Mouse (Mus musculus) liver, embryonic 15.5 days (tissue): ENCODE measurements around the gene A930004D18Rik. TPM values are rescaled to one million over a fixed set of nuclear protein-coding genes. Genes with fewer than 3 reads are reported as not detected.
"Not testable (repeated sequence)": the region's sequence is repeated elsewhere in the genome, so short reads cannot be mapped to it uniquely, and the experiment has no call there.

ENCODE experiments used
- ATAC-seq: fragments of 200-750 bp; cut with Nextera tagmentation; 2 replicates; pipeline ENCODE4 v1.8.0; 2017; ENCODE audit warnings: moderate number of reproducible peaks, mild to moderate bottlenecking, moderate library complexity; ENCODE audit not compliant: insufficient read depth
- H3K27ac ChIP-seq: fragments of 300-500 bp; sonication (generic); replicated peaks from 2 replicates; pipeline ENCODE4 v1.5.1; 2015; ENCODE audit warnings: mild to moderate bottlenecking, inconsistent platforms
- H3K27me3 ChIP-seq: fragments of 300-500 bp; sonication (generic); 2 replicates; pipeline ENCODE4 v1.6.1; 2015; ENCODE audit warnings: mild to moderate bottlenecking, inconsistent platforms
- H3K36me3 ChIP-seq: fragments of 300-500 bp; sonication (generic); replicated peaks from 2 replicates; pipeline ENCODE4 v1.6.1; 2015; ENCODE audit warnings: moderate library complexity, mild to moderate bottlenecking, inconsistent platforms
- H3K4me1 ChIP-seq: fragments of 300-500 bp; sonication (generic); replicated peaks from 2 replicates; pipeline ENCODE4 v1.6.1; 2015; ENCODE audit warnings: inconsistent platforms
- H3K4me2 ChIP-seq: fragments of 300-500 bp; sonication (generic); 2 replicates; pipeline ENCODE4 v1.6.1; 2015; ENCODE audit warnings: moderate library complexity, mild to moderate bottlenecking, inconsistent platforms
- H3K4me3 ChIP-seq: fragments of 300-500 bp; sonication (generic); replicated peaks from 2 replicates; pipeline ENCODE4 v1.5.1; 2015; ENCODE audit warnings: mild to moderate bottlenecking, inconsistent platforms
- H3K9ac ChIP-seq: fragments of 300-500 bp; sonication (generic); 2 replicates; pipeline ENCODE4 v1.6.1; 2015; ENCODE audit warnings: moderate library complexity, mild to moderate bottlenecking, inconsistent platforms
- H3K9me3 ChIP-seq: fragments of 300-500 bp; sonication (generic); replicated peaks from 2 replicates; pipeline ENCODE4 v1.6.1; 2016; ENCODE audit warnings: inconsistent platforms
- WGBS: fragments of 180-500 bp; shearing (Covaris S2); methylation state at CpG from one replicate; pipeline ENCODE4 v1.1.7; 2015; ENCODE audit warnings: mixed read lengths; ENCODE audit not compliant: insufficient replicate concordance; 5-methylcytosine and 5-hydroxymethylcytosine counted together
- microRNA-seq: library from miRNA; unstranded; fragments of <30 nt; microRNA quantifications from one replicate; pipeline ENCODE4, GENCODE M21; 2016
- polyA plus RNA-seq: library from polyadenylated mRNA; unstranded; fragments of >200 nt; fragmentation: Nextera tagmentation; extraction: Ambion mirVana; gene quantifications from 2 replicates; pipeline ENCODE4 v1.2.1, GENCODE M21; 2015

Gene A930004D18Rik
- polyA plus RNA-seq, 1 experiment from 2014 or later = 1.4 TPM

DNA sequence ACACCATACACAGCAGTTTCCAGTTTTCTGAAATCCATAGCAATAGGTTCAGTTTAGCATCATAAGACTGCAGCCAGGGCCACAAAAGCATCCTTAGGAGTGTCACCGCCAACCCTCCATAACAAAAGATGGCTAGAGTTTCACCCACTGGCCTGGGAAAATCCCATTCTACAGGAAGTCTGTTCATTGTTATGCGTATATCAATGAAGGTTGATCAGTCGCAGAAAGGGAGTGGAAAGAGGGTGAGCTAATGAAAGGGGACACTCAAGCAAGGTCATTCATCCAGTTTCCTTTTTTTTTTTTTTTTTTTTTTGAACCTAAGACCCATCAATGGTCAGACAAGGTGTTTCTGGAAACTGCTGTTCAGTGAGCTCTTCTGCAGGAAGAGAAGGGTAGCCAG is 48.4 kb downstream of the A930004D18Rik start:
- Histone ChIP-seq H3K9me3 (no peaks in the 10 kb centered on the region), H3K4me2 (no peak overlapping the region), H3K4me1 (no peaks in the 10 kb centered on the region), H3K27ac (no peak overlapping the region), H3K9ac (no peak overlapping the region), H3K36me3 (no peaks in the 10 kb centered on the region), H3K27me3 (no peaks in the 10 kb centered on the region), H3K4me3 (no peak overlapping the region)
- WGBS = 71% methylated on average over 3 of the region's 3 CpGs
- ATAC-seq = no peak

DNA sequence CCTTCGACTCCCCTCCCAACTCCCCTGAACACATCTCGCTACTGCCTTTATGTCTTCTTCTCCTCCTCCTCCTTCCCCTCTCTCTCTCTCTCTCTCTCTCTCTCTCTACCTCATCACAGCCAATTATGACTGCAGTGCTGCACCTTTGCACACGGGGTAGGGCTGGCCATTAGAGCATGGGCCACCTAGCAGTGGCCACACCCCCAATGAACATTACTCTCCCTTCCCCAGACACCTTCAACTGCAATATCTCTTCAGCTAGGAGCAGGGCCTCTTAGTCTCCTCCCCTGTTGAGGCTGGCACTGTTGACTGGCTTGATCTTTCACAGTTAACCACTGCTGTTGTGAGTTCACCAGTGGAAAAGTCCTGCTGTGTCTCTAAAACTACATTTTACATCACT is 50.8 kb downstream of the A930004D18Rik start:
- H3K27me3 ChIP-seq = no peaks in the 10 kb centered on the region
- no peak overlapping the region for H3K4me2 ChIP-seq
- H3K4me1 ChIP-seq = no peaks in the 10 kb centered on the region
- no peak overlapping the region for H3K9ac ChIP-seq
- no peaks in the 10 kb centered on the region for H3K36me3 ChIP-seq
- no peak overlapping the region for H3K4me3 ChIP-seq
- H3K27ac ChIP-seq = no peak overlapping the region
- 70% methylated on average over 3 of the region's 3 CpGs for WGBS
- H3K9me3 ChIP-seq = no peaks in the 10 kb centered on the region
- no peak for ATAC-seq

DNA sequence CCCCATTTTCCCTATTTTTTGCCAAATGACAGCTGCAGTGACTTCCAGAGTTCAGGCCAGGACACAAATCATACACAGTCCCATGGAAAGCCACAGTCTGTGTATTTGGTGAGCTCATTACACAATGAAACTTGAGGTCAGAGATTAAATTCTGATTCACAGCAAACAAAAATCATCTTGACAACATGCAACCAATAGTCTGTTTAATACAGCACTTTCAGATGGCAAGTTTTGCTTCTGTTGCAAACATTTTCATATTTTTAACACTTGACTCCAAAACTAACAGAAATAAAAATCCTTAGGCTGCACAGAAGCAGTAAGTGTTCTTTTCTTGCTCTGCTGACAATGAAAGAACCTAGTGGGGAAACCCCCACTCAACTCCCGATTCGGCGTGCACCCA is 52.8 kb downstream of the A930004D18Rik start:
- WGBS = 86% methylated on average over 3 of the region's 3 CpGs
- H3K27ac ChIP-seq = no peak overlapping the region
- no peaks in the 10 kb centered on the region for H3K4me1 ChIP-seq
- no peak overlapping the region for H3K4me2 ChIP-seq
- H3K36me3 ChIP-seq = no peaks in the 10 kb centered on the region
- ATAC-seq = no peak
- no peaks in the 10 kb centered on the region for H3K27me3 ChIP-seq
- no peak overlapping the region for H3K4me3 ChIP-seq
- H3K9me3 ChIP-seq = no peaks in the 10 kb centered on the region
- no peak overlapping the region for H3K9ac ChIP-seq

DNA sequence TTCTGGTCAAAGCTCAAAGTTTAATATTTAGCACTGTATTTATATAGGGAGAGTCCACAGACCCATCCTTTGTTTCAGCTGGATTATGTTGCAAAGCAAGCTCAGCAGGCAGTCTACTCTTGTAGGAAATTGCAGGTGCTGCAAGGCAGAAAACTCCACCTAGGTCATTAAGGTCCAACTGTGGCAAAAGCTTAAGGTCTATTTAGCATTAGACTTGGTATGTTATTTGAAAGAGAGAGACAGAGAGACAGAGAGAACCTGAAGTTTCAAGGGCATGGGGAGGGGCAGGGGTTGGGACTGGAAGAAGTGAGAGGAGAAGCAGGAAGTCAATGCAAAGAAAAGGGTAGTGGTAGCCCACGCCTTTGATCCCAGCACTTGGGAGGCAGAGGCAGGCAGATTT is 54.8 kb downstream of the A930004D18Rik start:
- 42% methylated on average over 1 of the region's 1 CpGs for WGBS
- no peaks in the 10 kb centered on the region for H3K27me3 ChIP-seq
- ATAC-seq = no peak
- no peaks in the 10 kb centered on the region for H3K9me3 ChIP-seq
- no peaks in the 10 kb centered on the region for H3K36me3 ChIP-seq
- no peak overlapping the region for H3K4me2 ChIP-seq
- H3K4me1 ChIP-seq = no peaks in the 10 kb centered on the region
- no peak overlapping the region for H3K4me3 ChIP-seq
- H3K9ac ChIP-seq = no peak overlapping the region
- H3K27ac ChIP-seq = no peak overlapping the region

DNA sequence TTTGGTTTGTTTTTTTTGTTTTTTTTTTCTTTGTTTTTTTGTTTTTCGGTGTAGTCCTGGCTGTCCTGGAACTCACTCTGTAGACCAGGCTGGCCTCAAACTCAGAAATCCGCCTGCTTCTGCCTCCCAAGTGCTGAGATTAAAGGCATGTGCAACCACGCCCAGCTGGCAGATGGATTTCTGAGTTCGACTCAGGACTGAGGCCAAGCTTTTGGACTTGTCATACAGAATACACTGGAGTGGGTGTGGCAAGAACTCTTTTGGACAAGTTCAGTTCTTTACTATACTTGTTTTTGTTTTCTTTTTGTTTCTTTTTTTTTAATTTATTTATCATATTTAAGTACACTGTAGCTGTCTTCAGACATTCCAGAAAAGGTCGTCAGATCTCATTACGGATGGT is 58.8 kb downstream of the A930004D18Rik start:
- ATAC-seq = no peak
- 64% methylated on average over 6 of the region's 6 CpGs for WGBS
- H3K36me3 ChIP-seq = no peaks in the 10 kb centered on the region

DNA sequence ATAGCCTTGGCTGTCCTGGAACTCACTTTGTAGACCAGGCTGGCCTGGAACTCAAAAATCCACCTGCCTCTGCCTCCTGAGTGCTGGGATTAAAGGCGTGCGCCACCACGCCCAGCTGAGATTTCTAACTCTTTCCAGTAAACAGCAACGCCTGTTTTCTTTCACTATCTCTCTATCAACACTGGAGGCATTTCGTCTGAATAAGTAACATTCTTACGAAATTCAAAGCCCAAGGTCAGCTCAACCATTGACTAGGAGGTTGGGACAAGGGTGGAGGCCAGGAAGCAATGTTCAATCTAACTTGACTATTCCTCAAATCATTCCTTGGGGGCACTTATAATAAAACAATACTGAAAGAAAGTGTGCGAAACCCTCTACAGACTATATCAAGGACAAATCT is 59.3 kb downstream of the A930004D18Rik start:
- 67% methylated on average over 7 of the region's 7 CpGs for WGBS
- H3K9ac ChIP-seq, H3K27me3 ChIP-seq, H3K36me3 ChIP-seq, H3K4me1 ChIP-seq, H3K4me3 ChIP-seq, ATAC-seq, H3K4me2 ChIP-seq, H3K9me3 ChIP-seq, H3K27ac ChIP-seq: not testable (repeated sequence)

More for the DNA sequence above, 58.8 kb downstream of the A930004D18Rik start:
- H3K27me3 ChIP-seq = no peaks in the 10 kb centered on the region
- H3K9ac ChIP-seq = no peak overlapping the region
- H3K27ac ChIP-seq = no peak overlapping the region
- no peak overlapping the region for H3K4me2 ChIP-seq
- H3K4me1 ChIP-seq = no peaks in the 10 kb centered on the region
- no peaks in the 10 kb centered on the region for H3K9me3 ChIP-seq
- H3K4me3 ChIP-seq = no peak overlapping the region

DNA sequence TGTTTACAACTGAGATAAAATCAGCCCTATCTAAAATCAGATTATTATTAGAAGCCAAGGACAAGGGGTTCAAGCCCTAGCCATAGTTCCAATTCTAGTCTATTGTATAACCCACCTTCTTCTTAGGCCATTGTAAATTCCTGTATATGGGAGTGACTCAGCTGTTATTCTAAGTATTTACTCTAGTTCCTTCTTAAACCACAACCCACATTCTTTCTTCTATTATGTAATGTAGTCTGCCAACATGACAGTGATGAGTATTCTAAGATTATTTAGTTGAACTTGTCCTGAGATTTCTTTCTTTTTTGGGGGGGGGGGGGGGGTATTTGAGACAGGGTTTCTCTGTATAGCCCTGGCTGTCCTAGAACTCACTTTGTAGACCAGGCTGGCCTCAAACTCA is 59.9 kb downstream of the A930004D18Rik start:
- H3K4me3 ChIP-seq, H3K4me2 ChIP-seq, H3K27ac ChIP-seq, H3K4me1 ChIP-seq, H3K36me3 ChIP-seq, H3K9ac ChIP-seq, H3K27me3 ChIP-seq, ATAC-seq, H3K9me3 ChIP-seq: not testable (repeated sequence)

DNA sequence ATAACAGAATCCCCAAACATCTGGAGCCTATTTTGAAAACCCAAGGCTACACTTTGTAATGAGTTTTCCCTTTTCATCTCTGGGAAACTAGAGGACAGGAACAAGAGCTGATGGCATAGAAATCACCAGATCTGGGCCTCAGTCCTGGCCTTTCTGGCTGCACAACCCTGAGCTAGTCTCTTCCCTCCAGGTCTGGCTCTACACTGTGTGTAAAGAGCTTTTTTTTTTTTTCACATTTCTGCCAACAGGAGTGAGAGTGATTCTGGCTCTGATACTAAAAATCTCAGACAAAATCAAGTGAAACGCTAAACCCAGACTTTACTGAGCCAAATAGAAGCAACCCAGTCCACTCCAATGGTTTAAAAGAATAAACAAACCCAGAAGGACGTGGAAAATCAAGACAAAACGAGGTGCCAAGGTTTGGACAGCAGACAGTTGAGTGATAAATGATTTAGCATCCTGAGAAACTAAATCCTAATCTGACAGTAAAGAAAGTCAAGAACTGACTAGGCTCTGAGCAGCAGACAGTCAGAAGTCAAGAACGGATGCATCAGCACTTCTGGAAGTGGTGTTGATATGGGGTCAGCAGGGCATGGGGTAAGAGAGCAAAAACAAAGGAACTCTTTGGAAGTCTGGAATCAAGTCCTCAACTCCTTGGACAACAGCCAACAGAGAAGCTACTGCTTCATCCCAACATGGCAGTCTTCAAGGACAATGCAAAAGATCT is 61.8 kb downstream of the A930004D18Rik start:
- no peaks in the 10 kb centered on the region for H3K4me1 ChIP-seq
- no peak overlapping the region for H3K4me3 ChIP-seq
- no peaks in the 10 kb centered on the region for H3K9me3 ChIP-seq
- no peak overlapping the region for H3K4me2 ChIP-seq
- no peaks in the 10 kb centered on the region for H3K36me3 ChIP-seq
- no peak overlapping the region for H3K9ac ChIP-seq
- no peaks in the 10 kb centered on the region for H3K27me3 ChIP-seq
- no peak for ATAC-seq
- no peak overlapping the region for H3K27ac ChIP-seq
- 52% methylated on average over 4 of the region's 4 CpGs for WGBS

Small RNA genes lying within 50 kb of the gene (microRNA-seq; reads per million reads assigned to microRNA genes)
- gene Mir7655 = 5.6 reads per million, percentile 18 among the genes with 10 or more reads in this experiment

Other genes with a start within 250 kb of the A930004D18Rik start
- gene H2al2a, start 40.8 kb downstream of the A930004D18Rik start, polyA plus RNA-seq = not detected in 2 replicates
- 0.37 and 0.47 TPM in 2 replicates for gene Skida1, start 11.3 kb upstream of the A930004D18Rik start, polyA plus RNA-seq
- 26.2 and 27.9 TPM in 2 replicates for gene Mllt10, start 17.5 kb upstream of the A930004D18Rik start, polyA plus RNA-seq